Mouse (Mus musculus) adrenal gland, adult (tissue): ENCODE data around the gene Mob3b.
A peak's percentile ranks its signal among the peaks of the same experiment; 100 is the strongest.

Source experiments
- DNase-seq, 2 experiments: peaks; one replicate each; pipeline ENCODE4 v3.0.0; 2022 to 2023; ENCODE audit warnings: low spot score in 1 of 2; ENCODE audit not compliant: inconsistent age in 2 of 2

Gene Mob3b

GRCm38 (mm10) chr4:35148326-35148725 lies 9.0 kb downstream of the Mob3b start:
- DNase-seq = peak in 1 of 2 experiments; percentile 23

GRCm38 (mm10) chr4:35146597-35146996 lies 10.7 kb downstream of the Mob3b start:
- DNase-seq = peak; percentile 49 to 85

GRCm38 (mm10) chr4:35145726-35146125 lies 11.6 kb downstream of the Mob3b start:
- DNase-seq = peak; percentile 25 to 61

DNA sequence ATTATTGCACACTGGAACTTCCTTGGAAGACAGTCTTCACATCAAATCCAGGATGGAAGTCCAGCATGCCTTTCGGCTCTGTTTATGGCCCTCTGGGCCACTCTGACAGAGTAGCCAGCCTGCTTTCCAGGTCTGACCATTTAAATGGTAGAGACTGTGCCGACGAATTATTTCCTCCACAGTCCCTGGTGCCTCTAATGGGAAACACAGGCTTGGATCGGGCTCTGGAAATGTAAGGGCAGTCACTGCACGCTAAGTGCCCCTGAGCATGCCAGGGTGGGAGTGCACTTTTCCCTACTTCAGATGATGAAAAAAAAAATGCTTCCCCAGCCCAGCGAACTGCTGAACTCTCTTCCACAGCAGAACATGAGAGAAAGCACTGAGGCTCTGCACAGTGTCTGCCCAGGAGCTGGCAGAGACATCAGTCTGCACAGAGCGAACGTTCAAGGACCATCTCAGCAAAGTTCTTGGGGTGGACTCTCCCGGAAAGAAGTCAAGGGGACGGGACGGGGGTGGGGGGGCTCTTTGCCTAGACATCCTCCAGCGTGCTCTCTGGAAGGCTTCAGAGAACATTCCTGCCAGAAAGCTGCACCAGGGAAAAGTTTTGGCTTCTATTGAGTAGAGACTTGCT lies 13.7 kb downstream of the Mob3b start:
- DNase-seq = peak; percentile 38 to 74

DNA sequence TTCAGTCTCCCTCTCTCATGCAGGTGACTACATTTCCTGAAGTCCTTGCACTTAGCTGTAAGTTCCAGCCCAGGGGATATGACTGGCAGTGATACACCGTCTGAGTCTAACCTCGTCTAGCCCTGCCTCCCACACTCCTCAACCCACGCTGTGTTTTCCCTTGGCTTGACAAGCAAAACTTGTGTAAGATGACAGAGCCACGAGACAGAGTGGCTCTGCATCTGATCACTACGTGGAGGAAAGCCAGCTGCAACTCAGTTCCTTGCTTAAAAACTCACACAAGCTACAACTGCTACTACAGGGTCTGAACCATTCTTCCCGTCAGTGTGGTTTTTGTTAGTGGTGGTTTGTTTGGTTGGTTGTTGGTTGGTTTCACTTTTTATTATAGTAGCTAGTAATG lies 17.0 kb downstream of the Mob3b start:
- no peak for DNase-seq

- DNase-seq = no peak
Measured at GRCm38 (mm10) chr4:35138077-35138476, 19.2 kb downstream of the Mob3b start.

DNA sequence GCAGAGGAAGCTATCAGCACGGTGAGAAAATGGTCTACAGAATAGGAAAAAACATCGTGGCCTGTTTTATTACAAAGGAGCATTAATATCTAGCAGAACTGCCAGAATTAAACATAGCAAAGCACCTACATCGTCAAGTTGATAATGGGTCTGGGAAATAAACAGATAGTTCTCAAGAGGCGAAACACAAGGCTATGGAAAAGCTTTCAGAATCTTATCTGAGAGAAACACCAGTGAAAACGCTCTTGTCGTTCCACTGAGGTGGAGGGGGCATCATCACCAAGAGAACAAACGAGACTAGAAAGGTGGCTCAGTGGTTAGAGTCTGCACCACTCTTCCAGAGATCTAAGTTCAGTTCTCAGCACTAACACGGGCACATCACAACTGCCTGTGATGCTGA lies 20.3 kb downstream of the Mob3b start:
- DNase-seq = no peak

- DNase-seq = peak; percentile 31 to 62
Measured at GRCm38 (mm10) chr4:35135806-35136205, 21.5 kb downstream of the Mob3b start.

GRCm38 (mm10) chr4:35134846-35135611 lies 22.3 kb downstream of the Mob3b start:
- DNase-seq = peak; percentile 26 to 74

- DNase-seq = peak in 1 of 2 experiments; percentile 62
Measured at GRCm38 (mm10) chr4:35133411-35133810, 23.9 kb downstream of the Mob3b start.

GRCm38 (mm10) chr4:35131592-35131991 lies 25.7 kb downstream of the Mob3b start:
- peak in 1 of 2 experiments; percentile 27 for DNase-seq

DNA sequence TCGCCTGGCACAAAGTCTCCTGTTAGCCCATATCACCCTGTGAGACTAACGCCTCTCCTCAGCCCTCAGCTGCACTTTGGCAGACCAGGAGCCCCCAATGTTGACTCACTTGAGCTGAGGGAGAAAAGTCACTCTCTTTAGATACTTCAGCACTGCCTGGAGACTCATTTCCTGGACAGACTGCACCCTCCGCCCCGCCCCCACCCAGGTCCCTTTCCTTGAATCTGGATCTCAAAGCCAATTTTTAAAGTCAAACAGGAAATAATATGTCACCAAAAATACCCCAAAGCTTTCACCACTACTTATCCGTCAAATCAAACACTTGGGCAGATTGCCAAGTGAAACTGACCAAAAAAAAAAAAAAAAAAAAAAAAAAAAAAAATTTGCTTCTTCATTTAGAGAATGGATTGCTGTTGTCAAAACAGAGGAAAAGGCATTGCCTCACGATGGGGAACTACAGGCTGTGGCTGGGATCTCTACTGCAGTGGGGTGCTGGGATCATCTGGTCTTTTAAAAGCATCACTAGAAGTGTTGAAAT lies 26.8 kb downstream of the Mob3b start:
- peak in 1 of 2 experiments; percentile 56 for DNase-seq

DNA sequence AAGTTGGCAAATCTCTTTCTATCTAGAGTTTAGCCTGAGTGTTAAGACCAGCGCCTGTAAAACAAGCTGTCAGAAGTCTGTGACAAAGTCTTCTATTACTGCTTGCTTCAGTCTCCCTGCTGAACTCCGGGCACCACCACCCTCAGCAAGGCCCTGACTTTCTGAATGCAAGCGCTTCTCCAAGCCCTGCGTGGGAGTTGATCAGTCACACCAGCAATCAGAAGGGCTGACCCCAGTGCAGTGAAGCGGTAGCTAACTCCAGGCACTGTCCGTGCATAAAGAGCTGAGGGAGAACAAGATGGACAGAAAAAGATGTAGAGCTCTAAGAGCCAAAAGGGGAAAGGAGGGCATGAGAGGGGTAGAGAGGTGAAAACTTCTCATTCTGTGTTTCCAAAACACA lies 29.5 kb downstream of the Mob3b start:
- peak in 1 of 2 experiments; percentile 28 for DNase-seq

DNA sequence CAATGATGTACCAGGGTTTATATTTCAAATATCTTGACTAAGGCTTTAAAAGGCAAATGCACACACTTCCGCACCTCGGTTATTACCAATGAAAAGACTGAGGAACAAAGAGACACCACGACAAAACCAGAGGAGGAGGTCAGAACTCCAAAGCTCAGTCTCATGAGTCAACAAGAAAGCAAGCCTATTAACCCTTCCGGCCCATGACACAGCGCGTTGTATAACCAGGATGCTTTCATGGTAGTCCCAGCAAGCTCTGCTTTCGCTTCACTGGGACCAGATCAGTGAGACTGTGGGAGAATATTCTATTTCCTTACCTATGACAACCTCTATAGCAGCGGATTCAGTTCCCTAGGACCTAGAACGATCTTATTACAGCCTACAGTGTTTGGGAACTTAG lies 30.5 kb downstream of the Mob3b start:
- no peak for DNase-seq

DNA sequence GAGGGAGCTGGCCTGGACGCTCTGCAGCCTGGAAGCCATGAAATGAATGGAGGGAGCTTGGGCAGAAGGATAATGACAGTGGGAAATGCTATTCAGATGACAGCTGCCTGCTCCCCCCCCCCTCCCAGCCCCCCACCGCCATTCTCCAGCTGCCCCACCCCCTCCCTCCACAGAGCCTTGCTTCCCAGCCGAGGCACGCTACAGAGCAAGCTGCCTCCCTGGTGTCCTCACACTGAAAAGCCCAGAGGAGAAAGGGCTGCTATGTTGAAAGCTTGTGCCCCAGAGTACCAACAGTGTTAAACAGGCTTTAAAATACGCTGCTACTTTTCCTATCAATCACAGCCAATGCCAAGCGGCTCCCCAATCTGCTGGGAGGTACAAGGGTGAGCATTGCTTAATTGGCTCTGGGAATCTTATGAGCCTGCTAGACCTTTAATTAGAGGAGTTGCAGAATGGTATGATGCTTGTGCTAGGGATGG lies 31.9 kb downstream of the Mob3b start:
- DNase-seq = peak in 1 of 2 experiments; percentile 40

- no peak for DNase-seq
Measured at GRCm38 (mm10) chr4:35124027-35124426, 33.3 kb downstream of the Mob3b start.

- no peak for DNase-seq
Measured at GRCm38 (mm10) chr4:35123087-35123486, 34.2 kb downstream of the Mob3b start.

DNA sequence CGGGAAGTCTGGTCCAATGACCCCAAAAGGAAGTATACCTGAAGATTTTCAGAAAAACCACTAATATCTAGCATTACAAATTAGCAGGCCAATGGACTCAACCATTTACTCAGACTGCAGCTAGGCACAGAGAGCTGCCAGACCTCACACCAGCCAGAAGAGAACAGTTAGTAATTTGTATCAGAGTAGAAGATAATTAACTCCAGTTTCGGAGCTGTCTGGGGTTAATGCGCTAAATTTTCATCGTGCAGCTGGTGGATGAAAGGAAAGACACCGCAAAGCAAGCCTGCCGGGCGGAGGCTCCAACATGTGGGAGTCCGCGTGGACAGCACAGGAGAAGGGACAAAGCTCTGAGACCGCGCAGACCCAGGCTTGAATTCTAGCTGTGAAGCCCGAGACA lies 36.2 kb downstream of the Mob3b start:
- peak in 1 of 2 experiments; percentile 26 for DNase-seq

GRCm38 (mm10) chr4:35120575-35120974 lies 36.7 kb downstream of the Mob3b start:
- no peak for DNase-seq

DNA sequence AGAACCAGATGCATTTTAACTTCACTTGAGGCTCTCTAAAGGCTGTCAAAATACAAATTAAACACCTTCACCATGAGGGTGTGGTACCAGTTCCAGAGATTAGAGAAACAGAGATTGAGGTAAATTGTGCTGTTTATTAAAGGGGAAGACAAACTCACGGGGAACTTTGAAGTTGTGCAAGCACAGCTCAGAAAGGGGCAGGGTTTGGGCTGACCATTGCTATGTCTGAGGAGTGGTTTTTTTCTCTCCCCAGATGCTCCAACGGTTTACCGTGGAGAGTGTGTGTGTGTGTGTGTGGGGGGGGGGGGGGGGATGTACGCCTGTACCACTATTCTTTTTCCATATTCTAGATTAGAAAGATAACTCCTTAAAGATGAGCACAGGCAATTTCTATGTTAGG lies 37.1 kb downstream of the Mob3b start:
- DNase-seq = no peak

DNA sequence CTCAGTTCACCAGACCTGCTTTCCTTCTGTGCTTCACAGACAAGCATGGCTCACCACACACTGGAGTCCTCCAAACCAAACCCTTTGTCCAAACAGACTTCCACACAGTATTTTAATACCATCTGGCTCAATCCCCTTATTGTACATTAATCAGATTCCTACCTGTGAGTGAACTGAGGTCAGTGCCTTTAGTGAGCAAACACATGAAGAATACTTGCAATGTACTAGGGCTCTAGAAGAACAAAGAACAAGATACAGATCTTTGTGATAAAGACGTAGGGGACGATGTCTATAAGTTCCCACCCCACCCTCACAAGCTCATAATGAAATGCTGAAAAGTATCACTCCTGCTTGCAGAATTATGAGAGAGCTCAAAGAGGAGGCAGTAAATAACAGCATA lies 38.4 kb downstream of the Mob3b start:
- DNase-seq = no peak

DNA sequence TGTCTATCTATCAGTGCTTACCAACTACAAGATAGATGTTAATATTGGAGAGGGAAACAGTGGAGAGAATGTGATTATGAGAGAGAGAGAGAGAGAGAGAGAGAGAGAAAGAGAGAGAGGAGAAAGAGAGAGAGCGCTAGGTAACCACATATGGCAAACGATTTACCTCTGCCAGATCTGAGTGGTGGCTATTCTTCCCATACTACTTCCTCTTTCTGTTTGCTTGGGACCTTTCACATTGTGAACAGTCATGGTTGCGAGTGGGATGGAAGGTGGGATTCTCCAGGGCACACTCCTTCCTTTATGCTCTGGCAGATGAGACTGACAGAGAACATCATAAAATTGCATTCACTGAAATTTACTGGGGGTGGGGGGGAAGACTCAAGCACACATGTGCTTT lies 40.1 kb downstream of the Mob3b start:
- DNase-seq = no peak
